Mouse (Mus musculus) G1E (cell line): Measurements from ENCODE around the gene Fam198b. TPM values are rescaled to one million over a fixed set of nuclear protein-coding genes. Genes with fewer than 3 reads are reported as not detected.

Experiments
- ATAC-seq: 2 replicates; pipeline ENCODE4 v1.8.0; 2016; ENCODE audit warnings: mild to moderate bottlenecking; ENCODE audit not compliant: insufficient number of reproducible peaks, poor library complexity, low FRiP score, severe bottlenecking; ENCODE audit errors: extremely low read depth
- DNase-seq: peaks from one replicate; pipeline ENCODE4 v3.0.0; 2012; ENCODE audit warnings: low spot score
- H3K27me3 ChIP-seq: 2 replicates; pipeline ENCODE4 v1.6.1; 2012; ENCODE audit warnings: mild to moderate bottlenecking, low read length, inconsistent platforms; ENCODE audit not compliant: insufficient read depth
- H3K36me3 ChIP-seq: replicated peaks from 2 replicates; pipeline ENCODE3; 2012; ENCODE audit warnings: mild to moderate bottlenecking, inconsistent platforms
- H3K4me1 ChIP-seq: 2 replicates; pipeline ENCODE4 v1.6.1; 2012; ENCODE audit warnings: low read depth, low read length, inconsistent platforms, mixed read lengths; ENCODE audit not compliant: insufficient read depth
- H3K4me3 ChIP-seq: 2 replicates; pipeline ENCODE4 v1.5.1; 2012; ENCODE audit warnings: low read depth, mild to moderate bottlenecking, inconsistent platforms, low read length, moderate library complexity, mixed read lengths
- H3K9me3 ChIP-seq: replicated peaks from 2 replicates; pipeline ENCODE4 v1.6.1; 2012; ENCODE audit warnings: inconsistent platforms
- CTCF ChIP-seq: IDR thresholded peaks from 2 replicates; pipeline ENCODE4 v1.5.1; 2012; ENCODE audit warnings: low read depth, low read length, inconsistent platforms, mixed read lengths
- GATA1 ChIP-seq: IDR thresholded peaks from 2 replicates; pipeline ENCODE4 v1.6.1; 2012; ENCODE audit warnings: borderline replicate concordance, low read length, inconsistent platforms, mixed read lengths
- GATA2 ChIP-seq: IDR thresholded peaks from 2 replicates; pipeline ENCODE4 v1.6.1; 2012; ENCODE audit warnings: low read depth, low read length, inconsistent platforms, borderline replicate concordance
- POLR2AphosphoS5 ChIP-seq: IDR thresholded peaks from 2 replicates; pipeline ENCODE4 v1.6.1; 2012; ENCODE audit warnings: low read depth, low read length, inconsistent platforms; ENCODE audit not compliant: insufficient replicate concordance
- TAL1 ChIP-seq: conservative IDR thresholded peaks from 2 replicates; pipeline ENCODE4 v1.6.1; 2012; ENCODE audit warnings: low read depth, low read length, inconsistent platforms, mixed read lengths
- polyA plus RNA-seq: library from polyadenylated mRNA; stranded (reverse); fragments of >175 nt; gene quantifications from 2 replicates; pipeline ENCODE4 v1.2.3, GENCODE M21; 2012
- total RNA-seq, 2 experiments: library from RNA; stranded (forward) in 1 of 2; stranded (reverse) in 1 of 2; fragments of 200-1000 nt in 1 of 2; fragments of >200 nt in 1 of 2; fragmentation: Nextera tagmentation in 1 of 2; gene quantifications; 2 replicates each; pipeline ENCODE4 v1.2.3; 2014 to 2017

Fam198b gene
- total and polyA plus RNA-seq, 3 experiments = 3.6 to 207 (median 102) TPM

- no peak for ATAC-seq
- Histone ChIP-seq H3K4me1 (no peaks in the 10 kb centered on the region), H3K27me3 (peaks cover 24% of the 10 kb centered on the region), H3K36me3 (no peaks in the 10 kb centered on the region), H3K4me3 (no peak overlapping the region), H3K9me3 (peaks cover 2% of the 10 kb centered on the region; the same call in 1 of the 2 replicates)
- DNase-seq = no peak
- TF ChIP-seq TAL1 = no peak
- no peak for TF ChIP-seq POLR2AphosphoS5
- TF ChIP-seq CTCF = no peak
- TF ChIP-seq GATA2 = no peak
- TF ChIP-seq GATA1 = no peak
These were observed 19.5 kb upstream of the Fam198b start for GRCm38 (mm10) chr3:79864824-79865223.

DNA sequence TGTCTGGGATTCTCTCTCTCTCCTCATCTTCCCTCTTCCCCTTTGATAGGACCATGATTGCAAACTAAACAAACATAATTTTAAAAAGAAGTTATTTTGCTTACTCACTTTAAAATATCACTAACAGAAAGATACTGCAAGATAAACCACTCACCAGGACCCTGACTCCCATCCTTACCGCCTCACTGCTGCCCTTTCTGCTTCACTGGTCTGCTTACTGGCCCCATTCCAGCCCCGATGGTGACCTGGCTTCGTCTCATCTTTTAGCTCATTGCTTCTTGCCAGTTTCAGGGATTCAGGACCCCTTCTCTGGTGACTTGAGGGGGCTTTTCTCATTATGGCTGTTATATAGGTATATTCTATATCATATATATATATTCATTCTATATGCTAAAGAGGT is 18.2 kb upstream of the Fam198b start:
- DNase-seq (no peak), ATAC-seq (no peak)
- no peak for TF ChIP-seq POLR2AphosphoS5
- no peak for TF ChIP-seq GATA1
- TF ChIP-seq CTCF = no peak
- TF ChIP-seq GATA2 = no peak
- TF ChIP-seq TAL1 = no peak
- Histone ChIP-seq H3K36me3 (no peaks in the 10 kb centered on the region), H3K4me1 (no peaks in the 10 kb centered on the region), H3K4me3 (no peak overlapping the region), H3K27me3 (peaks cover 28% of the 10 kb centered on the region), H3K9me3 (peaks cover 2% of the 10 kb centered on the region; the same call in 1 of the 2 replicates)

DNA sequence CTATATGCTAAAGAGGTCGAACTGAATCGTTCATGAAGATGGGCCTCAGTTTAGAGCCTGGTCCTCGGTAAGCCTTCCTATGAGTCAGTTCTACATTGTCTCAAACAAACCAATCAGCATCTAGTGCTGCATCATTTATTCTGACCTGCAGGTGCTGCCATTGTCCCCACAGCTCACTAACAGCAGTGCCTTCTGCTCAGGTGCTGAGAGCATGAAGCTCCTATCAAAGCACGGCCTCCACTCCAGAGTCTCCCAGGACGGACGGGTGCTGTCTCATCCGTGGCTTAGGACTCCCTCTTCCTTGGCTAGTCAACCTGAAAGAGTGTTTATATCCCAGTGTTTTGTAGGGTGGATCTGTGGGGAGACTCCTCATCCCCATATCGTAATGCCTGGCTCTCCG is 17.8 kb upstream of the Fam198b start:
- Histone ChIP-seq H3K27me3 (peaks cover 32% of the 10 kb centered on the region), H3K4me1 (no peaks in the 10 kb centered on the region; the same call in 1 of the 2 replicates), H3K9me3 (peaks cover 2% of the 10 kb centered on the region; the same call in 1 of the 2 replicates), H3K36me3 (no peaks in the 10 kb centered on the region), H3K4me3 (no peak overlapping the region)
- DNase-seq = no peak
- TF ChIP-seq GATA1 (no peak), TAL1 (no peak), POLR2AphosphoS5 (no peak), GATA2 (no peak), CTCF (no peak)
- no peak for ATAC-seq

GRCm38 (mm10) chr3:79867121-79867709 is 17.1 kb upstream of the Fam198b start:
- Histone ChIP-seq H3K4me3 (no peak overlapping the region), H3K27me3 (peaks cover 33% of the 10 kb centered on the region), H3K9me3 (peaks cover 2% of the 10 kb centered on the region; the same call in 1 of the 2 replicates), H3K4me1 (no peaks in the 10 kb centered on the region; the same call in 1 of the 2 replicates), H3K36me3 (no peaks in the 10 kb centered on the region)
- ATAC-seq (no peak), DNase-seq (no peak)
- no peak for TF ChIP-seq POLR2AphosphoS5
- TF ChIP-seq CTCF = no peak
- no peak for TF ChIP-seq GATA1
- no peak for TF ChIP-seq TAL1
- no peak for TF ChIP-seq GATA2

DNA sequence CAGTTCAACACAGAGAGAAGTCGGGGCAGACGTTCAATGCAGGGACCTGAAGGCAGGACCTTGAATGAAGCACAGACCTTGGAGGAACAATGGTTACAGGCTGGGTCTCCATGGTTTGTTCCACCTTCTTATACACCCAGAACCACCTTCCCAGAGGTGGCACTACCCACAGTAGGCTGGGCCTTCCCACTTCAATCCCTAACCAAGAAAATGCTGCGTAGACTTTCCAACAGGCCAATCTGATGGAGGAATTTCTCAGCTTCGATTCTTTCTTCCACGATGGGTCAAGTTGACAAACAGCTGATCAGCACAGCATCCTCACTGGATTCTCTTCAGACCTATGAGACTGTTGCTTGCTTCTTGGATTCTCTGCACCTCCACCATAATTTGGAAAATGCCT is 8.9 kb upstream of the Fam198b start:
- Histone ChIP-seq H3K36me3 (no peaks in the 10 kb centered on the region), H3K27me3 (peaks cover 41% of the 10 kb centered on the region), H3K4me3 (no peak overlapping the region), H3K9me3 (no peaks in the 10 kb centered on the region), H3K4me1 (no peaks in the 10 kb centered on the region; the same call in 1 of the 2 replicates)
- DNase-seq (no peak), ATAC-seq (no peak)
- no peak for TF ChIP-seq CTCF
- no peak for TF ChIP-seq POLR2AphosphoS5
- no peak for TF ChIP-seq GATA1
- TF ChIP-seq TAL1 = no peak
- TF ChIP-seq GATA2 = no peak

- H3K4me1 ChIP-seq = peaks cover 5% of the 10 kb centered on the region
- DNase-seq = no peak
- TF ChIP-seq GATA1 = no peak
- no peak for TF ChIP-seq CTCF
- no peak for TF ChIP-seq GATA2
- TF ChIP-seq POLR2AphosphoS5 = no peak
- TF ChIP-seq TAL1 = no peak
- H3K36me3 ChIP-seq = no peaks in the 10 kb centered on the region
- ATAC-seq = no peak
- no peak overlapping the region for H3K4me3 ChIP-seq
- H3K9me3 ChIP-seq = no peaks in the 10 kb centered on the region
- H3K27me3 ChIP-seq = peaks cover 26% of the 10 kb centered on the region
These were observed 6.0 kb upstream of the Fam198b start for GRCm38 (mm10) chr3:79878350-79878749.
